Mouse (Mus musculus) midbrain, postnatal 0 days (tissue): ENCODE results near the gene H2afj. TPM values are rescaled to one million over a fixed set of nuclear protein-coding genes. Genes with fewer than 3 reads are reported as not detected.
A peak's percentile ranks its signal among the peaks of the same experiment; 100 is the strongest.

Source experiments
- ATAC-seq: fragments of 200-750 bp; cut with Nextera tagmentation; 2 replicates; pipeline ENCODE4 v1.8.0; 2017; ENCODE audit warnings: moderate number of reproducible peaks, mild to moderate bottlenecking, moderate TSS enrichment, moderate library complexity; ENCODE audit not compliant: low FRiP score
- DNase-seq: peaks from one replicate; pipeline ENCODE4 v3.0.0-alpha.2; 2015; ENCODE audit warnings: low spot score
- H3K27ac ChIP-seq: fragments of 300-500 bp; sonication (generic); 2 replicates; pipeline ENCODE4 v1.5.1; 2014; ENCODE audit warnings: low read depth, mild to moderate bottlenecking, low read length, mixed read lengths
- H3K27me3 ChIP-seq: fragments of 300-500 bp; sonication (generic); 2 replicates; pipeline ENCODE4 v1.6.1; 2014; ENCODE audit warnings: low read length, control low read depth, mixed read lengths; ENCODE audit not compliant: insufficient read depth
- H3K36me3 ChIP-seq: fragments of 300-500 bp; sonication (generic); 2 replicates; pipeline ENCODE4 v1.6.1; 2014; ENCODE audit warnings: low read length, control low read depth, mixed read lengths; ENCODE audit not compliant: insufficient read depth
- H3K4me1 ChIP-seq: fragments of 300-500 bp; sonication (generic); 2 replicates; pipeline ENCODE4 v1.6.1; 2014; ENCODE audit warnings: mild to moderate bottlenecking, control low read depth, antibody characterized with exemption, low read length, mixed read lengths; ENCODE audit not compliant: insufficient read depth
- H3K4me2 ChIP-seq: fragments of 300-500 bp; sonication (generic); 2 replicates; pipeline ENCODE4 v1.6.1; 2014; ENCODE audit warnings: low read depth, mild to moderate bottlenecking, low read length, mixed read lengths; ENCODE audit not compliant: poor library complexity, severe bottlenecking
- H3K4me3 ChIP-seq: fragments of 300-500 bp; sonication (generic); 2 replicates; pipeline ENCODE4 v1.5.1; 2014; ENCODE audit warnings: low read depth, mild to moderate bottlenecking, low read length, moderate library complexity
- H3K9ac ChIP-seq: fragments of 300-500 bp; sonication (generic); replicated peaks from 2 replicates; pipeline ENCODE4 v1.6.1; 2014; ENCODE audit warnings: mild to moderate bottlenecking, low read length, moderate library complexity, mixed read lengths; ENCODE audit not compliant: poor library complexity, severe bottlenecking
- H3K9me3 ChIP-seq: fragments of 300-500 bp; sonication (generic); 2 replicates; pipeline ENCODE4 v1.6.1; 2016; ENCODE audit warnings: low read length, control low read depth
- CTCF ChIP-seq: IDR thresholded peaks from 2 replicates; pipeline ENCODE4 v1.5.1; 2016; ENCODE audit warnings: antibody characterized with exemption, mild to moderate bottlenecking
- WGBS: fragments of 180-500 bp; shearing (Covaris S2); extraction: QIAGEN DNeasy Blood & Tissue Kit; methylation state at CpG from one replicate; pipeline ENCODE4 v1.1.7; 2014; 5-methylcytosine and 5-hydroxymethylcytosine counted together
- polyA plus RNA-seq: library from polyadenylated mRNA; unstranded; fragments of >200 nt; fragmentation: Nextera tagmentation; extraction: Ambion mirVana; gene quantifications from 2 replicates; pipeline ENCODE4 v1.2.1, GENCODE M21; 2015
- total RNA-seq: library from RNA; depleted of rRNA; stranded (reverse); fragments of >200 nt; gene quantifications from 2 replicates; pipeline ENCODE4 v1.2.3, GENCODE M21; 2014

The H2afj gene
- total and polyA plus RNA-seq, 2 experiments from 2014 or later, result 19.0 to 114 TPM

GRCm38 (mm10) chr6:136803739-136804633 is 4.1 kb upstream of the H2afj start, which contains the start of gene Hist4h4:
Gene Hist4h4, minus strand, starts transcription at chr6:136804415.
- Histone ChIP-seq H3K36me3 (no peaks in the 10 kb centered on the region), H3K4me3 (peak within 1 kb of the TSS; percentile 75), H3K4me2 (peak within 1 kb of the TSS; percentile 78), H3K9me3 (no peaks in the 10 kb centered on the region), H3K9ac (peak within 1 kb of the TSS; percentile 95), H3K27ac (peak within 1 kb of the TSS; percentile 99), H3K27me3 (no peaks in the 10 kb centered on the region), H3K4me1 (peaks cover 6% of the 10 kb centered on the region)
- DNase-seq (peak; percentile 96), ATAC-seq (peak; percentile 70)
- TF ChIP-seq CTCF, result no peak; the same call in none of the 2 replicates
- WGBS, result under 1% methylated on average over 50 of the region's 50 CpGs

- DNase-seq (no peak), ATAC-seq (no peak)
- H3K36me3 ChIP-seq, result no peaks in the 10 kb centered on the region
- 0 out of 2 replicates have a peak overlapping the region, but pooled peaks have one; percentile 95 for H3K9ac ChIP-seq
- no peak; the same call in 1 of the 2 replicates for TF ChIP-seq CTCF
- H3K4me1 ChIP-seq, result peaks cover 13% of the 10 kb centered on the region
- WGBS, result 31% methylated on average over 9 of the region's 9 CpGs
- peak overlapping the region; percentile 75 for H3K4me3 ChIP-seq
- no peaks in the 10 kb centered on the region for H3K27me3 ChIP-seq
- H3K4me2 ChIP-seq, result peak overlapping the region; percentile 78
- no peaks in the 10 kb centered on the region for H3K9me3 ChIP-seq
- peak overlapping the region; percentile 99 for H3K27ac ChIP-seq
These were observed 3.2 kb upstream of the H2afj start for GRCm38 (mm10) chr6:136804705-136805408.

- Histone ChIP-seq H3K36me3 (no peaks in the 10 kb centered on the region), H3K27me3 (no peaks in the 10 kb centered on the region), H3K4me3 (no peak overlapping the region), H3K4me1 (peaks cover 13% of the 10 kb centered on the region), H3K9me3 (no peaks in the 10 kb centered on the region), H3K4me2 (no peak overlapping the region), H3K27ac (no peak overlapping the region), H3K9ac (no peak overlapping the region)
- DNase-seq, result no peak
- TF ChIP-seq CTCF, result no peak
- ATAC-seq, result no peak
- 87% methylated on average over 1 of the region's 1 CpGs for WGBS
These were observed 2.7 kb upstream of the H2afj start for GRCm38 (mm10) chr6:136805409-136805775.

- no peak for ATAC-seq
- 62% methylated on average over 5 of the region's 5 CpGs for WGBS
These were observed 1.2 kb upstream of the H2afj start for GRCm38 (mm10) chr6:136806819-136807218.

GRCm38 (mm10) chr6:136807395-136808013 is 540 bp upstream of the H2afj start:
- Histone ChIP-seq H3K27ac (peak overlapping the region; percentile 33; the same call in 1 of the 2 replicates), H3K36me3 (peaks cover 8% of the 10 kb centered on the region; the same call in 1 of the 2 replicates), H3K4me1 (peaks cover 13% of the 10 kb centered on the region), H3K27me3 (no peaks in the 10 kb centered on the region), H3K4me2 (peak overlapping the region; percentile 93), H3K9me3 (no peaks in the 10 kb centered on the region), H3K4me3 (peak overlapping the region; percentile 62), H3K9ac (0 out of 2 replicates have a peak overlapping the region, but pooled peaks have one; percentile 0)
- DNase-seq (no peak), ATAC-seq (peak; percentile 35; the same call in 1 of the 2 replicates)
- no peak for TF ChIP-seq CTCF
- 33% methylated on average over 18 of the region's 18 CpGs for WGBS

More at GRCm38 (mm10) chr6:136806819-136807218, 1.2 kb upstream of the H2afj start:
- H3K27me3 ChIP-seq, result no peaks in the 10 kb centered on the region
- H3K4me2 ChIP-seq, result peak overlapping the region; percentile 93
- H3K36me3 ChIP-seq, result peaks cover 2% of the 10 kb centered on the region; the same call in 1 of the 2 replicates
- no peak overlapping the region for H3K27ac ChIP-seq
- H3K9me3 ChIP-seq, result no peaks in the 10 kb centered on the region
- H3K4me3 ChIP-seq, result peak overlapping the region; percentile 62; the same call in 1 of the 2 replicates
- peaks cover 13% of the 10 kb centered on the region for H3K4me1 ChIP-seq
- no peak overlapping the region for H3K9ac ChIP-seq
- DNase-seq, result no peak
- TF ChIP-seq CTCF, result no peak
